Mouse (Mus musculus) gastrocnemius, postnatal 25 days (tissue): ENCODE results near the gene Rusc2. TPM values are rescaled to one million over a fixed set of nuclear protein-coding genes. Genes with fewer than 3 reads are reported as not detected.
A peak's percentile ranks its signal among the peaks of the same experiment; 100 is the strongest.

Experiments
- DNase-seq: peaks from one replicate; pipeline ENCODE4 v3.0.0; 2022
- long read RNA-seq, 2 experiments: library from polyadenylated mRNA; stranded (forward); transcript quantifications; one replicate each; pipeline ENCODE4 v2.0.0; 2021
- total RNA-seq, 2 experiments: library from RNA; stranded (reverse); gene quantifications; 1 replicate in 1 of 2; 2 replicates in 1 of 2; pipeline ENCODE4 v1.2.3; 2021

Rusc2 gene
- total RNA-seq, result 10 to 100 TPM; 22.1 to 24.2 TPM
- long read RNA-seq, experiment 1, partial matches to known transcripts, result 6 of 9 reads
- long read RNA-seq, experiment 1, other reads (novel, unspliced or antisense), result 3 of 9 reads
- long read RNA-seq, experiment 2, full-length matches to known transcripts, result 2 of 16 reads
- long read RNA-seq, experiment 2, partial matches to known transcripts, result 9 of 16 reads
- long read RNA-seq, experiment 2, other reads (novel, unspliced or antisense), result 5 of 16 reads

GRCm38 (mm10) chr4:43381408-43382154, at the start of gene Rusc2:
Gene Rusc2, plus strand, starts transcription at chr4:43381979.
- DNase-seq, result peak; percentile 91

- DNase-seq, result no peak
Measured at GRCm38 (mm10) chr4:43334771-43335170, 47.0 kb upstream of the Rusc2 start.

- DNase-seq, result no peak
Measured at GRCm38 (mm10) chr4:43336176-43336575, 45.6 kb upstream of the Rusc2 start.

GRCm38 (mm10) chr4:43340096-43340804, 41.5 kb upstream of the Rusc2 start:
- no peak for DNase-seq

GRCm38 (mm10) chr4:43341276-43341891, 40.4 kb upstream of the Rusc2 start:
- DNase-seq, result no peak

GRCm38 (mm10) chr4:43342443-43342842, 39.3 kb upstream of the Rusc2 start:
- DNase-seq, result no peak

- no peak for DNase-seq
Measured at GRCm38 (mm10) chr4:43344932-43345331, 36.8 kb upstream of the Rusc2 start.

GRCm38 (mm10) chr4:43349206-43349605, 32.6 kb upstream of the Rusc2 start:
- DNase-seq, result no peak

GRCm38 (mm10) chr4:43350038-43350560, 31.7 kb upstream of the Rusc2 start:
- no peak for DNase-seq

GRCm38 (mm10) chr4:43353662-43354061, 28.1 kb upstream of the Rusc2 start:
- DNase-seq, result no peak

GRCm38 (mm10) chr4:43364914-43365560, 16.7 kb upstream of the Rusc2 start:
- no peak for DNase-seq

- DNase-seq, result no peak
Measured at GRCm38 (mm10) chr4:43367295-43367694, 14.5 kb upstream of the Rusc2 start.

GRCm38 (mm10) chr4:43367787-43368186, 14.0 kb upstream of the Rusc2 start:
- no peak for DNase-seq

GRCm38 (mm10) chr4:43371406-43371805, 10.4 kb upstream of the Rusc2 start:
- no peak for DNase-seq

- no peak for DNase-seq
Measured at GRCm38 (mm10) chr4:43372155-43372554, 9.6 kb upstream of the Rusc2 start.

- DNase-seq, result no peak
Measured at GRCm38 (mm10) chr4:43374266-43374665, 7.5 kb upstream of the Rusc2 start.

GRCm38 (mm10) chr4:43379601-43380000, 2.2 kb upstream of the Rusc2 start:
- DNase-seq, result no peak

GRCm38 (mm10) chr4:43380951-43381350, 828 bp upstream of the Rusc2 start:
- DNase-seq, result no peak

GRCm38 (mm10) chr4:43382155-43383020, 609 bp downstream of the Rusc2 start:
- DNase-seq, result no peak

GRCm38 (mm10) chr4:43383246-43384082, 1.7 kb downstream of the Rusc2 start:
- no peak for DNase-seq
